Mouse (Mus musculus): ENCODE measurements around the gene Spdl1.
"Not testable (repeated sequence)": the region's sequence is repeated elsewhere in the genome, so short reads cannot be mapped to it uniquely, and the experiment has no call there.

Gene Spdl1

DNA sequence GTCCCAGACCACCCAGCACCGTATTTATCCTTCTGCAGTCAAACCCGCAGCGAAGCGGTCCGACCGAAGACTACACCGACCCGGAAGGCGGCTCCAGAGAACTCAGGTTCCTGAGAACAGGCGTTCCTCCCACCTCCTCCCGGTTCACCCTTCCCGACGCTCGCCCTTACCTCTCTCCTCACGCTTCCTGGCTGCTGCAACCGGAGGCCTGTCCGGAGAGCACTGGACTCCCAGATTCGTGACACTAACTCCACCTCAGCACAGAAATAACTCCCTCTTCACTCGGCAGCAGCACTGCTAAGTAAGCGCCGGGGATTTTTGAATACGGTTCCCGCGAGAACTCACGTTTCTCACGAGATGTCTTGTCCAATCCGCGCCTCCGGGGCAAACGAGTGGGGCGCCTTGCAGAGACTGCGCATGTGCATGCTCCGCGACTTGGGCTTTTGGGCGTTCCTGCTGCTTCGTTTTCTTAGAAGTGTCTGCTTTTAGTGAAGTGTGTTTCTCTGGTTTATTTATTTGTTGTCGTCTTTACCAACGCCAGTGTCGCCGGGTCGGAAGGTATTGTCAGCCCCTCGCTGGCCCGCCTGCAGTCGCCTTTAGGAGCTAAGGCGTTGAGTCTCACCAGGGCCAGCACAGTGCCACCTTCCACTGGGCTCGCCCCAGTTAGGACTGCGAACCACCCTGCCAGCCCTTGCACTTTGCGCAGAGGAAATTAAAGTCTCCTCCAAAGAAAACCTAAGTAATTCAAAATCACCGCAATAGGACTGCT, at the start of gene Spdl1:
Gene Spdl1, minus strand, starts transcription at position 324 of the 769 bp plus-strand sequence.
- peak; percentile 89 to 96 for DNase-seq

DNA sequence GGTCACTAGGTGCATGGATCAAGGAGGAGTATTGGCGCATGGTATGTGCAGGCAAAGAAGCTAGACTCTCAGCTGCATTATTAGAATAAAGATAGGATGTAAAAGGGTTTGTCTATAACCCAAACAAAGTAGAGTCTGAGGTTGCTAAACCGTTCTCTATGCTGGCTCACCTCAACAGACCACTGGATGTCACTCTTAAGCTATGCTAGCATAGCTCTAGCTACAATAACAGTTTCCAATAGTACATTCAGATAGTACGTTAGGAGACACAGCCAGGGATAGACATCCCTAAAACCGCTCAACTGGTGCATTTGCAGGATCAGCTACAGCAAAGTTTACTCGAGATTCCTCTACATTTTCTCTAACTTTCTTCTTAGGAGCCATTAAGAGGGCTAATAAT, 48.1 kb upstream of the Spdl1 start:
- no peak for DNase-seq

DNA sequence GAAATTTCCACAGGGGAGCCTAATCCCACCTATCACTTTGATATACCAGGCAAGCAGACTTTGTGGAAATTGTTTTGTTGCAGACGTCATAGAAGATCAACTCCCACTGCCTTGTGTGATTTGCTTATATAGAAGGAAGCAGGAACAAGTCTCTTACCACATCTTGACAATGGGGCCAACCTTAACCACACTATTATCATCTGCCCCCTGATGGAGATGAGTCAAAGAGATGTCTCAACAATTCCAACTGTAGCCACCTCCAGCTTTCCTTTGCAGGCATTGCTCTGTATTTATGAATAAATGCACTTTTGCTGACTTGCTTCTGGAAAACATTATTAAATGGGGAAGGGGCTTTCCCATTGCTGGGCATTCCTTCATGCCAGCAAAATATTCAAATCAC, 46.2 kb upstream of the Spdl1 start:
- DNase-seq: no peak

DNA sequence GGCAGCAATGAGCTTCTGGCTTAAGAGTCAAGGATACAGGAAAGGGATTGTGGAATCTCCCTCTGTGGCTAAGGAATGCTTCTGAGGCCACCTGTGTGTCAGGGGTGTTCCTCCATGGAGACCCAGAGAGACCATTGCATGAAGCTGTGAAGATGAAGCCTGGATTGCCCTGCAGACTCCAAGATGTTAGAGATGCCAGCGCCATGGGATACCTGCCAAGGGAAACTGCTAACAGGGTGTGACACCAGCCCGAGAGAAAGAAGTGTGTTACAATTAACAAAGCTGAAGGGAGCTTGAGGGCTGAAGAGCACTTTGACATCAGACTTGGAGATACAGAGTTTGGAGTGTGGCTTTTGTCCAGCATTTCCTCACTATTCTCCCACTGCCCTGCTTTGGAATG, 40.4 kb upstream of the Spdl1 start:
- DNase-seq: no peak

DNA sequence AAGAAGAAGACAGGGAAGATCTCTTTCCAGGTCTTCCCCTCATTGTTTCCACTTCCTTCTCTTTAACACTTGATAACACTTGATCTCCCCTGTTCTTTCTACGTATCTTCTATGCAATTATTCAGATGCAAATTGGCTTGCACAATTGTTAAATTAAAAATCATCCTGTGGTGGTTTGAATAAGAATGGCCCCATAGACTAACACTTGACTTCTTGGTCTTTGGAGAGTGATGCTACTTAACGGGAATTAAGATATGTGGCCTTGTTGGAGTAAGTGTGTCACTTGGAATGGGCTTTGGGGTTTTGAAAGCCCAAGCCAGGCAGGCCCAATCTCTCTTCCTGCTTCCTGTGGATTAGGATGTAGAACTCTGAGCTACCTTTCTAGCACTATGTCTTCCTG, 39.0 kb upstream of the Spdl1 start:
- DNase-seq: no peak

DNA sequence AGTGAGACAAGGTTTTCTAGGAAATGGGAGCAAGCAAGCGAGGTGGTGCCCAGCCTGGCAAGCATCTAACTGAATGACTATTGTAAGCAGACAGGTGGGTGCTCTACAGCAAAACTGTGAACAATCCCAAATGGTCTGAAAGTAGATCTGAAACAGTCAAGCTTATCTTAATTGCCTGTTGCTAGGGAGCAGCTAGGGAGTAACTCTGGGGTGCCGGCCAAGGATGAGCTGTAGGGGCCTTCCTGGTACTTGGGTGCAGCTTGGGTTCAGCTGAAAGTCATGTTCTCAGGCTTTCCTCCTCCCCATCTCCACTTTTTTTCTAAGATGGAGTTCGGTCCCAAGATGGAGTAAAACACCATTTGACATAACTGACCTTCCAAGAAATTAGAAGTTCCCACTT, 38.5 kb upstream of the Spdl1 start:
- no peak for DNase-seq

DNA sequence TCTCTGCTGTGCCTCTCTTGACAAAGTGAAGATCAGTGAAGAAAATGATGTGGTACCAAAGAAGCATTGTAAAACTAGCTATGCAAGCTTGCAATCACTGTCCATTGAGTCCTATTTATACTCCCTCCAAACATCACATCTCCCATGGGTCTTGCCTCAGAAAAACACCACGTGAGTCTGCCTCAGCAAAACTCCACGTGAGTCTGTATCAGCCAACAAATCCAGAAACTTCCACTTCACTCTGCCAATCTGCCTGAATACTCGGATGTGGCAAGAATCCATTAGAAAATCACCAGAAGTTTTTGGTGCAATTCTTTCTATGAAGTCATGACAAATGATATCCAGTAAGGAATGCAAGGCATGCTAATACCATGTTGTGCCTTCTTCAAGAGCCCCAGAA, 38.0 kb upstream of the Spdl1 start:
- no peak for DNase-seq

DNA sequence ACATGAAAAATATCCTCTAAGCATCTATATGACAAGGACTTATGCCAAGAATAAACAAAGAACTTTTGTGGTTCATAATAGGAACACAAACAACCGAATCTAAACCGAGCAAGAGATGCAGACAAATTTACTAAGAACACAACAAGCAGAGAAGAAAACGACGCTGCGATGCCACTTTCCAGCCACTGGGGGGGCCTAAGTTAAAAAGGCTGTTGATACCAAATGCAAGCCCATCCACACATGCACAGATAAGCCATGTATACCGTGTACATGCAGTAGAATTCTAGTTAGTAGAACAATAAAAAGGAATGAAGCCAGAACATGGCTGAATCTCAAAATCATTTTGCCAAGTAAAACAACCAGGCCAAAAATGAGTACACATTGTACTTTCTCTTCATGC, 35.2 kb upstream of the Spdl1 start:
- no peak for DNase-seq

DNA sequence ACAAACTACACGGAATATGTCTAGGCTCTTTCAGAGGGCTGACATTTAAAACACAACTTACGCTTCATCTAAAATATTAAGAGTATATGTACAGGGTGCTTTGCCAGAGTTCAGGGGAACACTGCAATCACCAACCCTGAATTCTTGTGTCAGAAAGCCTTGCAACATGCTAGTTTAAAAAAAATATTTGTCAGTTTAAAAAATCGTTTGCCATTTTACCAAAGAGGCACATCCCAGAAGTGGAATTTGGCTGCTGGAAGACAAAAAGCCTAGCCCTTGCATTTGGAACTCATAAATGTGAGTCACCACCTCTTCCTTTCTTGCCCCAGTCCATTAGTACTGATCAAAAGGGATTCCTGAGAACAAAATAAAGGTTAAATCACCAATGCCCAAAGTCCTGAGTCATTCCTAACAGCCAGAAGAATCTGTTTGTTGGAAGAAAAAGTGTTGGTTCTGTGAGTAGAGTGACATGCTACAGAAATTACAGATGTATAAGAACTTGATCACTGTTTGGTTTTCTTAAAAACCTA, 32.4 kb upstream of the Spdl1 start:
- no peak for DNase-seq

DNA sequence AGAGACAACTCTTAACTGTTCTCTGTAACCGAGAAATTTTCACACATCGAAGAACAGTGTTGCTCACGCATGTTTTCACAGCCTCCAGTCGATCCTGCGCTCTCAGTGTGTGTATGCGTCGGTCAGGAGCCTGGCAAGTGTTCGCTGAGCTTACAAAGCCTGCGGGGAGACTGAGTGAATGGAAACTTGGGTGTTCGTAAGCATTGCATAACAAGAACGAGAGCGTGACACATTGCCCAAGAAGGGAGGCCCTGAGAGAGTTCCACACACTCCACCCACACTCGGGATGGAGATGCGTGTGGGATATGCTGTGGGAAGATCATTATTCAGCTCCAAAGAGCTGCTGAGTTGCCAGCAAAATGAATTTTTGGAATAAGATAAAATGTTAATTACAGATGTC, 31.7 kb upstream of the Spdl1 start:
- no peak for DNase-seq

DNA sequence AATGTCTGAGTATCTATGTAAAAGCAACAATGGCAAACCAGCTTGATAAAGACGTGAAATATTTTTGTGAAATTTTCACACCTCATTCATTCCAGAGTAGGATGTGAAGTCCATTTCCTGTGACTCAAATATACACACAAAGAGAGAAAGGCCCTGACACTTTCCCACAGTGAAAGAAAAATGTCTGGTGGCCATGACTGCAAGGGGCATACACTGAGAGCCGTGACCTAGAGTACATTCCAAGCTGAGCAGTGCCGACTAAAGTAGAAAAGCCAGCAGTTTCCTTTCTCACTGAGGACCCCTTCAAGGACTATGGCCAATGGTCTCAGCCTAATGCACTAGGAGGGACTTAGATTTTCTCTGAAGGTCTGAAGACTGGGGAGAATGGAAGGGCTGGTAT, 23.2 kb upstream of the Spdl1 start:
- no peak for DNase-seq

DNA sequence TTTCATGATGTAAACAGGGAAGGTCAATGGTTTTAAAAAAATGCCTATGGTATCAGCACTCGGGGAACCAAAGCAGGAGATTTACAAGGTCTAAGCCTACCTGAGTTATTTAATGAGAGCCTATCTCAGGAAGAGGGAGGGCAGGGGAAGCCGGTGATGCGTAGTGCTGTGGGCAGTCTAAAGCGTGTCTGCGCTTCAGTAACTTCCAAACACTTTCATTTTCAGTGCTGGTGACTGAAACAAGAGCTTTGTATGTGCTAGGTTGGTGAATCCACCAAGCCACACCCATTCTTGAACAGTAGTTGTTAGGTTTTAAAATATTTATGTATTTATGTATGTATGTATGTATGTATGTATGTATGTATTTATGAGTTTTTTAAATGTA, 12.8 kb upstream of the Spdl1 start:
- DNase-seq: peak; percentile 10 to 26

DNA sequence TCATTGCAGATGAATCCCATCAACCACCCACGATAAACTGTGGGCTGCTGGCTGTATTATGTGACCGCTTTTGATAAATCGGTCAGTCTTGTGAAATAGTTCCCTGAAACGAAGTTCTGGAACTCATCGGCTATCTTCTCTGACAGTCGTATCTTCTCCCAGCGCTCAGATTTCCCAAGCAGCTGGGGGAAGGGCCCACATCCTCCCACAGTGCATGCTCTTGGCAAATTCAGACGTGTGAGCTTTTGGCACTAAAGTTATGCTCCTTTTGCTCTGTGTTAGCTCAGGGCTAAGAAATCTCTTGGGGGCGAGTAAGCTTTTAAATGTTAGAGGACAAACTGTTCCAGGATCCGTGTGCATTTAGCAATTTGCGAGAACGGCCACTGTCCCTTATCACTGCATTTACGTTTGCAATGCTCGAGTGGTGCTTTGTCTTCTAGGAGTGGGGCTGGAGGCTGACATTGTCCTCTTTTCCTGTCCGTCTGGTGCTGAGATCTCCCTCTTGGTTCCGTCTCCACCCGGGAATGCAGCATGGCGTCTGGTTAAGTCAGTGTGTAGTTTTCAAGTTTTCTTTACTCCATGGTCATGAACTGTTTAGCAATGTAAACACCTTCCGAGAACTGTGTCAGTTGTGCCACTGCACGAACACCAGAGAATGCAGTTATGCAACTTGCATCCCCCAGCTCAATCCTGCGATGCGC, 12.3 kb upstream of the Spdl1 start:
- no peak for DNase-seq

DNA sequence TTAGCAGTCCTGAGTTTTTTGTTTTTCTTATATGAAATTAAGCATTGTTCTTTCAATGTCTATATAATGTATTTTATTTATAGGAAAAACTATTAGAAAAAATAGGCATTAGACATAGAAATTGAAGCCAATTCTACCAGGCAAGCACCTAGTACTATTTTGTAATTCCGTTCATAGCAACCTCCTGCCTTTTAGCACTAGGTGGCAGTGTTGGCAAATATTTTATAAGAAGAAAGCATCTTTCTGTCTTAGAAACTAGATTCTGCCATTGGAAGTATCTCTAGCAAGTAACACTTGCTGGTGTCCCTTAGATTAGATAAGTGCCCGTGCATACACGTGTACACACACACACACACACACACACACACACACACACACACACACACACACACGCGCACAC, 10.1 kb upstream of the Spdl1 start:
- DNase-seq: no peak

DNA sequence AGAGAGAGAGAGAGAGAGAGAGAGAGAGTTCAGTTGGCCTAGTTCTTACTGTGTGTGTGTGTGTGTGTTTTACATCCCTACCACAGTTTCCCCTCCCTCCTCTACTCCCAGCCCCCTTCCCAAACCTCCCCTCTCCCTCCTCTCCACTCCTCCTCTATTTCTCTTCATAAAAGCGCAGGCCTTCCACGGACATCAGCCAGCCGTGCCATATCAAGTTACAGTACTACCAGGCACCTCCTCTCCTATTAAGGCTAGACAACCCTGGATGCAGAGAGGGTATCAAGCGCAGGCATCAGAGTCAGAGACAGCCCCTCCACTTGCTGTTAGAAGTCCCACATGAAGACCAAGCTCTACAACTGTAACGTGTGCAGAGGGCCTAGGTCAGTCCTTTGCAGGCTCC, 6.8 kb upstream of the Spdl1 start:
- DNase-seq: no peak

DNA sequence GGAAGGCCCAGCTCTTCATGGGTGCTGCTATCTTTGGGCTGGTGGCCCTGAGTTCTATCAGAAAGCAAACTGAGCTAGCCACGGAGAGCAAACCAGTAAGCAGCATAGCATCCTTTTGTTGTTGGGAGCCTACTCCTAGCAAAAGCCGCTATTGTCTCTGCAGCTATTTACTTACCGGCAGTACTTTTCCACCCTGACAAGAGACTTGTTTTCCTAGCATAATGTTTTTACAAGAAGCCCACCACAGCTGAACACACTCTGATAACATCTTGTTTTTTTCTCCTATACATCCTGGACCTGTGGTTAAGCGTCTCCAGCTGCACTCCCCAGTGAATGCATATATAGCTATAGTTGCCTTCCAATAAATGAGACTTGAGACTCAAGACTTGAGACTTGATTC, 5.6 kb upstream of the Spdl1 start:
- no peak for DNase-seq

DNA sequence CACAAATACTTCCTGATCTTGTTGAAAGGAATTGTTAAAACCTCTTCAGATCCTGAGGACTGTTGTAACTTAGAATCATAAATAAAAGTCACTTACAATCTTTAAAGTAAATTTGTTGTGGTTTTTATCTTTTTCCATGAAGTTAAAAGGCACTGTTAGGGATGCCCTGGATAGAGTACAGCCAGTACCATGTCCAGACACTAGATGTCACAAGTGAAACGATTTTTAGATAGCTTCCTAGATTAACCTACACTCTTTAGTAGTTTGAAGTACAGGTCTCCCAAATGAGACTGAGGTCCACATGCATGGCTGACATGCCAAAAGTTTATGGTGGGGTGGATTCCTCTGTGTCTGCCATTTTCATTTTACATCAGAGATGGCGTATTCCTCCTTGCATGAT, 2.8 kb upstream of the Spdl1 start:
- no peak for DNase-seq

DNA sequence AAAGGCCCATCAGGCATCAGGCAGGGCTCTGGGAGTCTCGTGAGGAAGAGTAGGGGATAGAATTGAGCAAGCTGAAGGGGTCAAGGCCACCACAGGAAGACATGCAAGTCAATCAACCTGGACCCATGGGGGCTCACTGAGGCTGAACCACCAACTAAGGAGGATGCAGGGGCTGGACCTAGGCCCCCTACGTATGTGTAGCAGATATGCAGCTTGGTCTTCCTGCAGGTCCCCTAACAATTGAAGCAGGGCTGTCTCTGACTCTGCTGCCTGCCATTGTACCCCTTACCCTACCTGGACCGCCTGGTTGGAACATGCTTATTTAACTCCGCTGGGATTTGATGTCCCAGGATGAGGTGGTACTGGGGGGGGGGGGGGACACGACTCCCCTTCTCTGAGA, 763 bp downstream of the Spdl1 start:
- DNase-seq: no peak

DNA sequence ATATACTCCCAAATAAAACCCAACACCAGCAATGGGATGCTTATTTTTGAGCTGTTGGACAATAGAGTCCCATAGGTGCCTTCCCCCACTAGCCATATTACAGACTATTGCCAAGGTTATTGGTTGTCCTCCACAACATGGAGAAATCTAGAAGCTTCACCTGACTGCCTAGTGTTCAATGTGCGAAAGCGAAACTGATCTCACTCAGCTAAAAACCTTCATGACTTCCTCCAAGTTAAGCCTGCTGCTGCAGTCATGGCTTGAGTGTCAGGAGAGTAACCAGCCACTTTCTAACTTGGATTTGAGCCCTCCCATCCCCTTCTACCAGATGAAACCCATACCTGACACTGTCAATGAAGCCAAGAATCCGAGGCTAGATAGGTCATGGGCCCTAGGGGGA, 5.6 kb downstream of the Spdl1 start:
- no peak for DNase-seq

DNA sequence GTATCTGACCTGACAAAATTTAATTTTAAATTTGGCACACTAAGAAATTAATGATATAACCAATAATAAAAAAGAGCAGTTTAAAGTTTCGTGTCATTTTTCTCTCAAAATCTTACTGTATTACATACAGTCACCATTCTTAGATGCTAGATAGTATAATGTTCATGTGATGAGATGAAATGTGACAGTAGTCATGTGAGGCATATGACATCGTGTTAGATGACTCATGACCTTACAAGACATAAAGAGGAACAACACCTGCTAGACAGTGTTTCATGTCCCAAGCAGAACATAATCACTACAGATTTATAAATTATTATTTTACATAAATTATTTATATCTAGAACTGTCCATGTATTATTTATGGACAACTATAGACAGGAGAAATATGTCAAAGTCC, 6.5 kb downstream of the Spdl1 start:
- DNase-seq: no peak

DNA sequence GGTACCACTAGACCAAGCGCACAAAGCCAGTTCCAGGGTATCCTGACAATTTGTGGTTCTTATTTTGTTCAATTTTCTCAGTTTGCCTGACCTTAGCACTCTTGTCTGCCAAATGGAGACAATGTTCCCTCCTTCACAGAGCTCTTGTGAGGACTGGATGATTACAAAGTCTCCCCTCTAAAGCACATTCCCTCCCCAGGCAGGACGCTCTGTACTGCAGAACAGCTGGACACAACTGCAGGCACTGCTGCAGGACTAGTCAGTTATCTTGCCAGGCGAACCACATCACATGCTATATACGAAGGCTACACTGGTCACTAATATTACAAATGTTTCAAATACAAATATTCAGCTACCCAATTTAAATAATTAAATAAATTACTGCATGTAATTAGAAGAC, 8.7 kb downstream of the Spdl1 start:
- DNase-seq: no peak

DNA sequence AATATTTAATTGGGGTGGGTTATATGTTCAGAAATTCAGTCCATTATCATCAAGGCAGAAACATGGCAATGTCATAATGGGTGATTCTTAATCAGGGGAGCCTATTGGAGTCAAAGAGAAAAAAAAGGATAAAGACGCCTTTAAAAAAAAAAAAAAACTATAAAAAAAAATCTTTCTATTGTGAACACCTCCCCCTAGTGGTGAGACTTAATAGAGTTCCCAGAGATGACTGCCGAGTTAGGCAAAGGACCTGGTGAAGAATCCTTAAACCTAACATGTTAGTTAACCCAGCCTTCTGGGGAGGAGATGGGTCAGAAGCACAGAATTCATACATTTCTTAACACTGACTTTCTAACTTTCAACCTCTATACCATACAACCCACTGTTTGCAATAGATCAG, 18.7 kb downstream of the Spdl1 start:
- no peak for DNase-seq

DNA sequence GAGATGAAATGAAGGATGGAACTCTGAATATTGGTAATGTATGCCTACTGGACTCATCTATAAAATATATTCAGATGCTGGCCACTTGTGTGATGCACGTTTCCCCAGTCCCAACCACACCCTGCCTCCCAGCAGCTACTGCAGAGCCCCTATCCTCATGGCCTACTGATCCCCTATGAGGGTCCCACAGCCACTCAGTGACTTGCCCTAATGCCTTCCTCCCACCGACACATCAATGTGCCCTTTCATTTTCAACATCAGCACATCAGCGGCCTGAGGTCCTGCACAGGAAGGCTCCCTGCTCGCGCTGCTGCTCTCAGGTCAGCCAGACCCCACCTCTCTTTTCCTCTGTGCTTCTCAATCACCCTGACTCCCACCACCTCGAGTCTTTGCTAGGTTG, 19.1 kb downstream of the Spdl1 start:
- DNase-seq: no peak

DNA sequence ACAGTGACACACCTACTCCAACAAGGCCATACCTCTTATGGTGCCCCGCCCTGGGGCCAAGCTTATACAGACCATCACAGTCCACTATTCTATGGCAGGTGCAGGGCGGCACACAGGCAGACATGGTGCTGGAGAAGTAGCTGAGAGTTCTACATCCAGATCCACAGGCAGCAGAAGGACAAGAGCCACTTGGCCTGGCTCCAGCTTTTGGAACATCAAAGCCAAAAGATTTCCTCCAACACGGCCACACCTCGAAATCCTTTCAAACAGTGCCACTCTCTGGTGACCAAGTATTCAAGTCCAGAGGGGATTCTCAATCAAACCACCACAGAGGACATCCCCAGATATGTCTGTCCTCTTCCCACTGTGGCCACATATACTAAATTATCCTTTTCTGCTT, 28.4 kb downstream of the Spdl1 start:
- DNase-seq: not testable (repeated sequence)

DNA sequence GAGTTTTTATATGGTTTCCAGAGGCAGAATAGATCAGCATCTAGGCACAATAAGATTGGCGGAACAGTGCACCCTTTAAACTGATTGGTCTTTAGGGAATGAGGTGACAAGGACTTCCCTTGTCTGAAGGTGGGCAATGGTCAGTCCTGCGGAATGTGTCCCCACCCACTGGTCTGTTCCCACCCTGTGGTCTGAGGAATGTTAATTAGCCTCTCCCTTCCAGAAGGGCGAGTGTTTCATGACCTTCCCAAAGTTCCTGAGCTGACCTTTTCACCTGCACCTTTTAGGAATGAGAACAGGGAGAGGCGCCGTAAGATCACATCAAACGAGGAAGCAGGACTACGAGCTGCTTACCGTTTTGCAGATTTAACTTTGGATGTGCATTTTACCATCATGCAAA, 35.4 kb downstream of the Spdl1 start:
- not testable (repeated sequence) for DNase-seq
